Mouse (Mus musculus): ENCODE measurements around the gene Lmtk2.

Lmtk2 gene

GRCm38 (mm10) chr5:144109201-144109600, 9.0 kb downstream of the Lmtk2 start:
- no peak for DNase-seq (ENCODE audit: low read depth)

DNA sequence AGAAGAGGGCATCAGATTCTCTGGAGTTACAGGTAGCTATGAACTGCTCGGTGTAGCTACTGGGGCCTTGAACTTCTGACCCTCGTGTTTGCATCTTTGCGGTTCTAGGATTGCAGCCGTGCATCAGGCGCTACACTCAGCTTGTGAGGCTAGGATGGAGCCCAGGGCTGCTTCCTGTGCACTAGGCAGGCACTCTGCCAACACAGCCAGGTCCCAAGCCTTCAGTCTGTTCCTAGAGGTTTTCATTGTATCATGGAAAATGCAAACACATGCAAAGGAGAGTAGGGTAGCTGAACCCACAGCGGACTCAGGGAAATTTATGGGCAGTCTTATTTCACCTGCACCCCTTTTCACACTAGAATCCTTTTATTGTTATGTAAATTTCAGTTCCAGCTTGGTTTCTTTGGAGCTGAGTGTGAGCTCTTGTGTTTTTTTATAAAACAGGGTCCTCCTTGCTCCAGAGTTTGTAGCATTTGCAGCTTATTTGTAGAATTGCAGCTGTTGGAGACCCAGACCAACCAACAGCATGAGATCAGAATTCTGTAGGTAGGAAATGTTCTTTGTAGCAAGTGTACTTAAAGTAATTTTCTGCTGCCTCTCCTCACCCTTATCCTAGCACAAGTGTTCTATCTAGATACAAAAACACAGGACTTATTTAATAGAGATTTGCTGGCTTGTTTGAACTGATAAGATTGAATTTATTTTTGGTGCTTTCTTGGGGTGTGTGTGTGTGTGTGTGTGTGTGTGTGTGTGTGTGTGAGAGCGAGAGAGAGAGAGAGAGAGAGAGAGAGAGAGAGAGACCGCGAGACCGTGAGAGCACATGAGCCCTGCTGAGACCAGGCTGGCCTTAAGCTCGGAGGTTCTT, 12.6 kb downstream of the Lmtk2 start:
- no peak for DNase-seq (ENCODE audit: low read depth)

GRCm38 (mm10) chr5:144114068-144114467, 13.8 kb downstream of the Lmtk2 start:
- no peak for DNase-seq (ENCODE audit: low read depth)

DNA sequence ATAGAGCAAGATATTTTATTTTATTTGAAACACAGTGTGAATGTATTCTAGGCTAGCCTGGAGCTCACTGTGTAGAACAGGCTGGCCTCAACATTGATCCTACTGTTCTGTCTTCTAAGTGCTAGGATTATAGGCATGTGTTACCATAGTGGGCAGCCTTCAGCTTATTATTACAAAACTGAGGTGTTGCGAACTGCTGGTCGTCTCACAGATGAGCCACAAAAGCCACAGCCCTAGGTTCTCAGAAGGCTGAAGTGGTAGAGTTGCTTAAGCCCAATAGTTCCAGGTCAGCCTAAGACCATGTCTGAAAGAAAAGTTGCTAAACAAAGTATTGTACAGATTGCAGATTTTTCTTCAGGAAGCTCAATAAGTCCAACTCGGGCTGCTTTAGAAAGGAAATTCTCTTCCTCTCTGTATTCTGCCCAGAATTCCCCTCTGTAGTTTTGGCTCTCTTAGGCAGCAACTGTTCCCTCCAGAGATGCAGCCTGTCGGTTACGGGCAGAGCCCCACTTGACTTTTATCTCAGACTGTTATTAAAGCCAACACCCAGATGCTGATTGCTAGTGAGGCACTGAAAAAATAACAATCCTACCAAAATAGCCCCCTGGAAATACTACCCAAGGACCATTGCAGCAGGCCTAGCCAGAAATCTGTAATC, 14.9 kb downstream of the Lmtk2 start:
- DNase-seq (ENCODE audit: low read depth) = no peak

DNA sequence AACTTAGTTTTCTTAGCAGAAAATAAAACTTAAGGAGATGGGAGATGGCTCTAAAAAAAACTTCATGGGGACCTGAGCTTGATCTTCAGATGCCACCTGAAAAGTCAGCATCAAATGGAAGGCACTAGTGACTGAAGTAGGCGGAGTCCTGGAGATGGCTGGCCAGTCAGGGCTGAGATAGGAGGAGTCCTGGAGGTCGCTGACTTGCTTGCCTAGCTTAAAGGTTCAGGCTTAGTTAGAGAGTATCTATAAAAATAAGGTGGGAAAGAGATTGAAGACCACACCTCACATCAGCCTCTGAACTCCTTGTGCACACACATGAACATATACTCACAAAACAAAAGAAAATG, 15.4 kb downstream of the Lmtk2 start:
- DNase-seq (ENCODE audit: low read depth) = no peak

DNA sequence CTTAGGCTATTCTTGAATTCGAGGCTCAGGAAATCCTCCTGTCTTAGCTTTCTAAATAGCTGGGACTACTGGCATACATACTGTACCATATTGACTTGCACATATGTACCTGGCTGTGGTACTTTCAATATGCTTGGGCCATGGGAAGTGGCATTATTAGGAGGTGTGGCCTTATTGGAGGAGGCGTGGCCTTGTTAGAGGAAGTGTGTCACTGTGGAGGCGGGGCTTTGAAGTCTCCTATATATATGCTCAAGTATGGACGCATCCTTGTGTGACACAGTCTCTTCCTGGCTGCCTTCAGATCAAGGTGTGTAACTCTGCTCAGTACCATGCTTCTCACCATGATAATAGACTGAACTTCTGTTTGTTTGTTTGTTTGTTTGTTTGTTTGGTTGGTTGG, 18.0 kb downstream of the Lmtk2 start:
- DNase-seq (ENCODE audit: low read depth) = no peak

GRCm38 (mm10) chr5:144119286-144119685, 19.1 kb downstream of the Lmtk2 start:
- no peak for DNase-seq (ENCODE audit: low read depth)

DNA sequence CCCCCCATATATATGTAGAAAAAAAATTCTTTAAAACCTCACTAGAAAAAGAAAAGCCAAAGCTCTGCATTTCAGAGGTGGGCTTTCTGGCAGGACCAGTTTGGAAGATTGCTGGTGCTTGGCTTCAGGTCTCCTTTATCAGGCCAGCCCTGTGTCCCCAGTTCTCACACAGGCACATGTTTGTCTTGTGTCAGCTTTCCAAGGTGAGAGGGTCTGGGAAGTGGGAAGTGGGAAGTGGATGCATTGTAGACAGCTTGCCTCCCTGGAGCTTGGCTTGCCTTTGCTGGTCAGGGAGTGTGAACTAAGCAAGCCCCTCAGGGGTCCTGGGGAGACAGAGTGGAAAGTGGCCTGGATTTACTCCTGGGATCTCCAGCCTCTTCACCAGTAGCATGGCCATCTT, 21.3 kb downstream of the Lmtk2 start:
- DNase-seq (ENCODE audit: low read depth) = no peak

DNA sequence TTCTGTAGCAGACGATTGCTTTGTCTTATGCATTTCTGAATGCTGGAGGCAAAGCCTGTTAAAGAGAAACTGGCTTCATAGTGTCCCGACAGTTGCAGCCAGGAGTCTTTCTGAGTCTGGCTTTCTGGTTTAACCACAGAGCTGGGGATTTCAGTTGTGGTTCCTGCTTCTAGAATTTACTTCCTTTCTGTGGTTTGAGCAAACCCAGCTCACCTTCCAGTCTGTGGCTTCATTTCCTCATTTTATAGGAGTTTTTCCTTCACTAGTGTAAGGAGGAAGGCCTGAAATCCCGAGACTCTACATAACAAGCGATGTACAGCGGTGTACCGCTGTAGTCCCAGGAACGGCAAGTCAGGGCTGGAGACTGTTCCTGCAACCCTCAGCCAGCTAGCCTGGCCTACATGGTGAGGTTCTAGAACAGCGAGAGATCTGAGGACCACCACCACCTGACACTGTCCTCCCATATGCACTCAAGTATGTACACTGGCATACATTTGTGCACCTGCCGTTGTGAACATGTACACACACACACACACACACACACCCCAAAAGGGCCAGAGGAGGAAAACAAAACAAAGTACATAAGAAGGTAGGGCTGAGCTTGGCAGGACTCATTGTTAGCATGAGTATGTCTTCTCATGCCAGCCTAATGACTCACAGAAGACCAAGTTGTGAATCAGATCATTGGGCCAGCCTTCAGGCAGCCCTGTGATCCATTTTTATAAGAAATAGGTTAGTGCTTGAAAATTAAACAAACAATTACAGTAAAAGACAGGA, 25.9 kb downstream of the Lmtk2 start:
- DNase-seq (ENCODE audit: low read depth) = peak; percentile 45

DNA sequence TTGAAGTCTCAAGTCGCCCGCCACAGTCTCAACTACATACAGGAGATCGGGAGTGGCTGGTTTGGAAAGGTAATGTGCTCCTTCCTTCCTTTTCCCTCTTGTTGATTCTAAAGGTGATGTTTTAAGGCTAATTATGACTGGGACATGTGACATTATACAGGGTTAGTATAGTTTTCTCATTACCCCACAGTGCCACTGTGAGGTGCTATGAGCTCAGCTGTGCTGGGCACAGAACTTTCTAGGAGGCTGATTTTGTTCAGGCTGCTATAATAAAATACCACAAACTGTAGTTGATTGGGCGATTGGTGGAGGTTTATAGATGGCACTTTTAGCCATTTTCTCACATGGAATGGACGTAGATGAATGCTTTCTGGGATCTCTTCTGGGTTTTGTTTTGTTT, 43.3 kb downstream of the Lmtk2 start:
- DNase-seq (ENCODE audit: low read depth) = no peak

- DNase-seq (ENCODE audit: low read depth) = no peak
Measured at GRCm38 (mm10) chr5:144146898-144147297, 46.7 kb downstream of the Lmtk2 start.

DNA sequence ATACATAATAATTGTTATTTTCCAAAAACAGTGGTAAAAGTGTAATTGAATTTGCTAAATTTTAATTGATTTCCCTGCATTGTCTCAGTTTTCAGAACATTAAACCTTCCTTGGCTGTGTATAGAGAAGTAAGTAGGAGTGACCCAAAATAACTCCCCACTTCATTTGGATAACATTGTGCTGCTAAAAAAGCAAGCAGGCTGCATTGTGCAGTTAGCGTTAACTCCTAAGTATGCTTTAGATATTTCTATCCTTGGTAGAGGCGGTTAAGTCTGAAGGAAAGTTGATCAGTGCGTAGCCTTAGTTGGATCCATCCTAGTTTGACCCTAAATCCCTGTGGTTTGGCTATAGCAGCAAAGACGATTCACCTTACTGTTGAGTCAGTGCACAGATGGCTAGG, 49.3 kb downstream of the Lmtk2 start:
- no peak for DNase-seq (ENCODE audit: low read depth)

- no peak for DNase-seq (ENCODE audit: low read depth)
Measured at GRCm38 (mm10) chr5:144151270-144151669, 51.0 kb downstream of the Lmtk2 start.

GRCm38 (mm10) chr5:144154528-144154927, 54.3 kb downstream of the Lmtk2 start:
- DNase-seq (ENCODE audit: low read depth) = peak; percentile 54

- DNase-seq (ENCODE audit: low read depth) = peak; percentile 61
Measured at GRCm38 (mm10) chr5:144158604-144159003, 58.4 kb downstream of the Lmtk2 start.

DNA sequence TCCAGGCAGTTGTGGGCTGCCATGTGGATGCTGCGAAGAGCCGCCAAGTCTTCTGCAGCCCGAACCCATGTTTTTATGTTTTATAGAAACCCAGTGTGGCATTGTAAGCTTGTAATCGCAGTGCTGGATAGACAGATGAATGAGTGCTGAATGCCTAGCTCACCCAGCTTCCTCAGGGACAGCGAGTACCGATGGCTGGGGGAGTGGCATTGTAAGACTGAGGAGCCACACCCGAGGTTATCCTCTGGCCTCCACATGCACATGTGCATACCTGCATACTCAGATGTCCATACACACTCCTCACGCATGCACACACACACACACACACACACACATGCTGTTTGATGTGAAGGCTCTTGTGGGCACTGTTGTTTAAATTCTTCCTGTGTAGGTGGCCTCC, 58.9 kb downstream of the Lmtk2 start:
- DNase-seq (ENCODE audit: low read depth) = no peak

DNA sequence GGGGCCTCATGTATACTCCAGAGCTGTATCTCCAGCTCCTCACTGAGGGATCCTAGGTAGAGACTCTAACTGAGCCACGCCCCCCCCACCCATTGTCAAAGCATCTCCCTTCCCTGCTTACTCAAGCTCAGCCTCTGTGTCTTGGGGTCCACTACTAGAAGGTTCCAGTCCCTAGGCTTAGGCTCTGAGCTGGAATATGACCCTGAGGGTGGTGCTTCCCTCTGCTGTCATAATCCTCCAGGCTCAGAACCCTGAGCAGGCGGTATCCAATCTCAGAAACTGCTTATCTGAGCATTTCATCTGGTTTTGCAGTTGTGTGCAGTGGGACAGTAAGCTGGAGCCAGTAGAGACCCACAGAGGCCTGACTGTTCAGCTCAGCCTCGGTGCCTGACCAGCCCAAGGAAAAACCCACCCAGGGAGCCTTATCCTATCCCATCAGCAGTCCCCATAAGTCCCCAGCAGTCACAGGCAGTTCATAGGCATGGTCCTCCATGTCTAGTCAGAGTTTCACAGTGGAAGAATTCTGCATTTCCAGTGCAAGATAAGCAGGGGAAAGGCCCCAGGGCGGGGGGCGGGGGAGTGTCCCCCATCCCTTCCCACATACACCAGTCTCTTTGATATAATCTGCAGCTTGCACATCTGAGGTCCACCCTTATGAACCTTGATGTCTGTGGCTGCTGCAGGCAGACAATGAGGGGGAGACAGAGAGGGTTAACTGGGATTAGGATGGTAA, 62.0 kb downstream of the Lmtk2 start:
- no peak for DNase-seq (ENCODE audit: low read depth)

- DNase-seq (ENCODE audit: low read depth) = no peak
Measured at GRCm38 (mm10) chr5:144162813-144163517, 62.7 kb downstream of the Lmtk2 start.

GRCm38 (mm10) chr5:144165756-144166155, 65.5 kb downstream of the Lmtk2 start:
- DNase-seq (ENCODE audit: low read depth) = no peak

GRCm38 (mm10) chr5:144169275-144169975, 69.2 kb downstream of the Lmtk2 start:
- DNase-seq (ENCODE audit: low read depth) = no peak

DNA sequence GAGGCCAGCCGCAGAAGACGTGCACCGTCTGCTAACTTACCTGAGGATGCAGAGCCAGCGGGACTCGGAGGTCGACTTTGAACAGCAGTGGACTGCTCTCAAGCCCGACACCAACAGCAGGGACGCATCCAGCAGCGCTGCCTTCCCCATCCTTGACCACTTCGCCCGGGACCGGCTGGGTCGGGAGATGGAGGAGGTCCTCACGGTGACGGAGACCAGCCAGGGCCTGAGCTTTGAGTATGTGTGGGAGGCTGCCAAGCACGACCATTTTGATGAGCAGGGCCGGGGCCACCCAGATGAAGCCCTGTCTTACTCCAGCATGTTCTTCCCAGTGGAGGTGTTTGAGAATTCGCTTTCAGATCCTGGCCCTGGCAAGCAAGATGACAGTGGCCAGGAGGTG, 73.4 kb downstream of the Lmtk2 start:
- no peak for DNase-seq (ENCODE audit: low read depth)

All from fibroblast of lung, adult 2 months (primary cell).